Mouse (Mus musculus): ENCODE results near the gene Palm. TPM values are rescaled to one million over a fixed set of nuclear protein-coding genes. Genes with fewer than 3 reads are reported as not detected.

Palm gene
- polyA plus RNA-seq, 1 experiment: 9.2 TPM

DNA sequence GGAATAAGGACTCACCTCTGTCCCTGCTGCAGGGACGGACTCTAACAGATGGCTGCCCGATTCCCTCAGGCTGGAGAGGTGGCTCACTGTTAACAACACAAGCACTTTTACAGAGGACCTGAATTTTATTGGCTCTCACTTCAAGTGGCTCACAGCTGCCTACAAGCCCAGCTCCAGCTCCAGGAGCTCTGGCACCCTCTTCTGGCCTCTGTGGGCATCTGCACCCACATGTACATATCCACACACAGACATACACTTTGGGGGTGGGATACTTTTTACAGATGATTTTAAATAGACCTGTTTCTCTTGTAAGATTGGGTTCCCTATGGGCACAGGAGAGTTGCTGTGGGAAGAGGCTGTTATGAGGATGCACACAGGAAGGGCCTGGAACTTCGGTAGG lies 21.1 kb upstream of the Palm start:
- no peak overlapping the region for H3K27ac ChIP-seq (ENCODE audit: insufficient read depth, low read length)
- no peak overlapping the region for H3K4me3 ChIP-seq (ENCODE audit: extremely low read depth, insufficient read depth, insufficient read length)
- no peaks in the 10 kb centered on the region for H3K36me3 ChIP-seq (ENCODE audit: control insufficient read depth, insufficient read depth, low read length)
- H3K4me1 ChIP-seq (ENCODE audit: control insufficient read depth, insufficient read depth, insufficient read length): peaks cover 4% of the 10 kb centered on the region; the same call in 1 of the 2 replicates
- DNase-seq (ENCODE audit: low read depth in 1 of 2, low spot score in 2 of 2): no peak
- TF ChIP-seq POLR2A (IDR thresholded peaks at IDR 0.05; ENCODE audit: low read depth, low read length): no peak
- WGBS: 94% methylated on average over 3 of the region's 3 CpGs
- H3K27me3 ChIP-seq (ENCODE audit: control insufficient read depth, insufficient read depth, low read length): peaks cover 1% of the 10 kb centered on the region; the same call in 1 of the 2 replicates

DNA sequence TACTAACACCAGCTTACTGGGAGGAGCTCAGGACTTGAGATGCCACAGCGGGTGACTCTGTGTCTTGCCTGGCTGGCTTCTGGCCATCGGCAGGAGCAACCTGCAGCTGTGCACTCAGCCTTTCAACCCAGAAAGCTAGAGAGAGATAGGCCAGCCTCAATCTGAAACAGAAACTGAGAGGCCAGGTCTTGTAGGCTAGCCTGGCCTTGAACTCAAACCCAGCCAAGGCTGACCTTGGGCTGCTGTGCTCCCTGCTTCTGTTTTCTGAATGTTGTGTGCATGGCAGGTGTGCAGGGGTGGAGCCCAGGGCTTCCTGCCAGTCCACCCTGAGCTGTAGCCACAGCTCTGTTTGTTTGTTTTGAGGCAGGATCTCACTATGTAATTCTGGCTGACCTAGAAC lies 20.2 kb upstream of the Palm start:
- no peak overlapping the region for H3K27ac ChIP-seq (ENCODE audit: insufficient read depth, low read length)
- no peak overlapping the region for H3K4me3 ChIP-seq (ENCODE audit: extremely low read depth, insufficient read depth, insufficient read length)
- WGBS: 51% methylated on average over 2 of the region's 2 CpGs
- no peaks in the 10 kb centered on the region for H3K36me3 ChIP-seq (ENCODE audit: control insufficient read depth, insufficient read depth, low read length)
- H3K27me3 ChIP-seq (ENCODE audit: control insufficient read depth, insufficient read depth, low read length): peaks cover 5% of the 10 kb centered on the region; the same call in 1 of the 2 replicates
- H3K4me1 ChIP-seq (ENCODE audit: control insufficient read depth, insufficient read depth, insufficient read length): 0 out of 2 replicates have a peak, but pooled peaks cover 2% of the 10 kb centered on the region
- no peak for DNase-seq (ENCODE audit: low read depth in 1 of 2, low spot score in 2 of 2)
- TF ChIP-seq CTCF (IDR thresholded peaks at IDR 0.05; ENCODE audit: extremely low read depth, insufficient read depth, insufficient read length, insufficient replicate concordance) (no peak), POLR2A (IDR thresholded peaks at IDR 0.05; ENCODE audit: low read depth, low read length) (no peak)

DNA sequence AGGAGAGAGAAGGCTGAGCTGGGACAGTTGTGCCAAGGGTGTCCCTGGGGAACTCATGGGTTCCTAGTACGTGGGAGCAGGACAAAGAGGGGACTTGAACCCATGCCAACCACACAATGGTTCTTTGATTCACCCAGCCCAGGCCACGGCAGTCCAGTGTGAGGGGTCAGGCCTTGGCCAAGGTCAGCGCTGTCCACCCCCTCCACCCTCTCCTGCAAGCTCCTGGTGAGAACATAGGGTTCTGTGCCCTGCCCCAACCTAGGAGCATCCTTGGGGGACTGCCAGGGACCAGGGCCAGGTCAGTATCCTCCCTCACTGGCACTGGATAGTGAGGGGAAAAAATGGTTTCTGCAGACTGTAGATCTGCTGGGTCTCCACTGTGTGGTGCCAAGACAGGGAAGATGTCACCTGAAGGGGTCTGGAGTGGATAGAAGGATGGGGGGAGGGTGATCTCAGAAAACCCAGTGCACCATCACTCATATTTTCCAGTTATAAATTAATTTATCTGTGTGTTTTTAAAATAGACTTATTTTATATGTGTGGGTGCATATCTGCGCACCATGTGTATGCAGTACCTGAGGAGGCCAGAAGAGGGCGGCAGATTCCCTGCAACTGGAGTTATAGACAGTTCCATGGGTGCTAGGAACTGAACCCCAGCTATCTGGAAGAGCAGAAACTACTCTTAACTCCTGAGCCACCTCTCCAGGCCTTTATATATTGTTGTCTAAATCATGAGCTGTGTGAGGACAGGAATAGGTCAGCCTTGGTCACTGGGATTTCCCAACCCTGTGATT lies 18.7 kb upstream of the Palm start:
- peaks cover 5% of the 10 kb centered on the region for H3K27me3 ChIP-seq (ENCODE audit: control insufficient read depth, insufficient read depth, low read length)
- TF ChIP-seq POLR2A (IDR thresholded peaks at IDR 0.05; ENCODE audit: low read depth, low read length): no peak
- TF ChIP-seq CTCF (IDR thresholded peaks at IDR 0.05; ENCODE audit: extremely low read depth, insufficient read depth, insufficient read length, insufficient replicate concordance): no peak
- WGBS: 72% methylated on average over 5 of the region's 5 CpGs

DNA sequence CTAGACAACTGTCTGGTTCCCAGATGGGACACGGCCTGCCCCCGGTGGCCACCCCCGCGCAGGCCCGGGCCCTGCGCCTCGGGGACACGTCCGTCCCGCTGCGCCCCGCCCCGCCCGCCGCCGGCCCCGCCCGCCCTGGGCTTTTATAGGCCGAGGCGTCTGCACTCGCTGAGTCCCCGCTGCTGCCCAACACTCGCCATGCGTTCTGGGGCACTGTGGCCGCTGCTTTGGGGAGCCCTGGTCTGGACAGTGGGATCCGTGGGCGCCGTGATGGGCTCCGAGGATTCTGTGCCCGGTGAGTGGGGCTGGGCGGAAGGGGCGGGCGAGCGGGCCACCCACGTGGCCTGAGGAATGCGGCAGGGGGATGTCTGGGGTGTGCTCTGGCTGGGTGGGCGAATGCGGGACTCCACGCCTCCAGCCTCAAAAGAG lies 16.3 kb upstream of the Palm start, which contains the start of gene Fstl3:
Gene Fstl3, plus strand, starts transcription at position 170 of the 429 bp plus-strand sequence.
- H3K4me1 ChIP-seq (ENCODE audit: control insufficient read depth, insufficient read depth, insufficient read length): peaks cover 10% of the 10 kb centered on the region
- H3K27ac ChIP-seq (ENCODE audit: insufficient read depth, low read length): no peak within 1 kb of the TSS
- TF ChIP-seq POLR2A (IDR thresholded peaks at IDR 0.05; ENCODE audit: low read depth, low read length): no peak
- peaks cover 5% of the 10 kb centered on the region for H3K27me3 ChIP-seq (ENCODE audit: control insufficient read depth, insufficient read depth, low read length)
- H3K36me3 ChIP-seq (ENCODE audit: control insufficient read depth, insufficient read depth, low read length): no peaks in the 10 kb centered on the region
- H3K4me3 ChIP-seq (ENCODE audit: extremely low read depth, insufficient read depth, insufficient read length): peak within 1 kb of the TSS; percentile 23; the same call in 1 of the 2 replicates
- WGBS: 8% methylated on average over 39 of the region's 39 CpGs
- no peak for DNase-seq (ENCODE audit: low read depth in 1 of 2, low spot score in 2 of 2)

More for the DNA sequence above, 18.7 kb upstream of the Palm start:
- DNase-seq (ENCODE audit: low read depth in 1 of 2, low spot score in 2 of 2): no peak
- Histone ChIP-seq H3K4me3 (ENCODE audit: extremely low read depth, insufficient read depth, insufficient read length) (no peak overlapping the region), H3K27ac (ENCODE audit: insufficient read depth, low read length) (no peak overlapping the region), H3K4me1 (ENCODE audit: control insufficient read depth, insufficient read depth, insufficient read length) (peaks cover 2% of the 10 kb centered on the region; the same call in 1 of the 2 replicates), H3K36me3 (ENCODE audit: control insufficient read depth, insufficient read depth, low read length) (no peaks in the 10 kb centered on the region)

DNA sequence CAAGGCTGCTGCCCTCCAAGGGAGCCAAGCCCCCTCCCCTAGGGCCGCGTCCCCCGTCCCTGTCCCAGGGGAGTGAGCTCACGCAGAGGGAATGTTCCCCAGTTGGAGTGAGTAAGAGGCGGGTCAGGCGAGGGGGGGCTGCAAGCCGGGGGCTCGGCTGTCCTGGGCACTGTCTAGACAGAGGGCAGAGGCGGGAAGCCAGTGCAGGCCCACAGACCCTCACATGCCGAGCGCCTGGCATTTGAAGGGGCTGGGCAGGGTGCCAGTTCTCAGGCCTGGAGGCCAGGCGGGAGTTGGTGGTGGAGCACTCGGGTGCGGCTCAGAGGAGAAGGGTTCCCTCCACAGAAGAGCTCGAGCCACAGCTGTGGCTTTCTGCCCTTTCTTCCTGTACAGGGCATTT lies 15.4 kb upstream of the Palm start:
- peaks cover 5% of the 10 kb centered on the region for H3K27me3 ChIP-seq (ENCODE audit: control insufficient read depth, insufficient read depth, low read length)
- WGBS: 26% methylated on average over 15 of the region's 15 CpGs
- no peak for TF ChIP-seq POLR2A (IDR thresholded peaks at IDR 0.05; ENCODE audit: low read depth, low read length)
- no peaks in the 10 kb centered on the region for H3K36me3 ChIP-seq (ENCODE audit: control insufficient read depth, insufficient read depth, low read length)
- no peak overlapping the region for H3K27ac ChIP-seq (ENCODE audit: insufficient read depth, low read length)
- H3K4me1 ChIP-seq (ENCODE audit: control insufficient read depth, insufficient read depth, insufficient read length): peaks cover 10% of the 10 kb centered on the region
- DNase-seq (ENCODE audit: low read depth in 1 of 2, low spot score in 2 of 2): no peak
- no peak overlapping the region for H3K4me3 ChIP-seq (ENCODE audit: extremely low read depth, insufficient read depth, insufficient read length)

DNA sequence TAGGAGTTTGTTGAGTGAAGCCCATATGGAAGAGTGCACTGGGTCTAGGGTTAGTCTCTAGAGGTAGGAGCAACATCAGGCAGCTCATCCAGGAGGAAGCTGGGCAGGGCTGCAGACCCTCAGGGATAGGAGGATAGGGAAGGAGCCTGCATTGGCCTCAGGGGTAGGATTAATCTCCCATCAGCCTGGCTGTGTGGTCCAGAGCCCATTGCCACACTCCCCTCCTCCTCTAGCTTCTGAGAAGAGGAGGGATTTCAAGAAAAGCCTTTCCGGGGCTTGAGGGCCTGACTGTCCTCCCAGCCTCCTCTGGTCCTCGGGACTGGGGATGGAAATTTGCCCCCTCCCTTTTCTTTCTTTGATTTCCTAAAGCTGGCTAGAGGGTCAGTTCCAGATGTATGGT lies 14.2 kb upstream of the Palm start:
- TF ChIP-seq POLR2A (IDR thresholded peaks at IDR 0.05; ENCODE audit: low read depth, low read length): no peak
- no peak for TF ChIP-seq CTCF (IDR thresholded peaks at IDR 0.05; ENCODE audit: extremely low read depth, insufficient read depth, insufficient read length, insufficient replicate concordance)
- Histone ChIP-seq H3K4me1 (ENCODE audit: control insufficient read depth, insufficient read depth, insufficient read length) (peaks cover 10% of the 10 kb centered on the region), H3K4me3 (ENCODE audit: extremely low read depth, insufficient read depth, insufficient read length) (no peak overlapping the region), H3K27me3 (ENCODE audit: control insufficient read depth, insufficient read depth, low read length) (peaks cover 5% of the 10 kb centered on the region), H3K27ac (ENCODE audit: insufficient read depth, low read length) (no peak overlapping the region), H3K36me3 (ENCODE audit: control insufficient read depth, insufficient read depth, low read length) (no peaks in the 10 kb centered on the region)
- 68% methylated on average over 2 of the region's 2 CpGs for WGBS
- DNase-seq (ENCODE audit: low read depth in 1 of 2, low spot score in 2 of 2): no peak
